Mouse (Mus musculus) testis, adult 2 months (tissue): Measurements from ENCODE around the gene Ston1. TPM values are rescaled to one million over a fixed set of nuclear protein-coding genes. Genes with fewer than 3 reads are reported as not detected.

Experiments used
- H3K27ac ChIP-seq: fragments of 200-500 bp; 2 replicates; pipeline ENCODE4 v1.5.1; 2012; ENCODE audit warnings: low read depth, low read length; ENCODE audit not compliant: control insufficient read depth, insufficient read depth
- H3K27me3 ChIP-seq: fragments of 200-500 bp; 2 replicates; pipeline ENCODE4 v1.6.1; 2012; ENCODE audit warnings: mild to moderate bottlenecking, low read length, moderate library complexity; ENCODE audit not compliant: control insufficient read depth, insufficient read depth
- H3K36me3 ChIP-seq: fragments of 200-500 bp; 2 replicates; pipeline ENCODE4 v1.6.1; 2012; ENCODE audit warnings: mild to moderate bottlenecking, low read length; ENCODE audit not compliant: control insufficient read depth, insufficient read depth
- H3K4me1 ChIP-seq: fragments of 200-500 bp; 2 replicates; pipeline ENCODE4 v1.6.1; 2012; ENCODE audit warnings: low read length; ENCODE audit not compliant: control insufficient read depth, insufficient read depth
- H3K4me3 ChIP-seq: fragments of 200-500 bp; 2 replicates; pipeline ENCODE4 v1.5.1; 2012; ENCODE audit warnings: low read depth, mild to moderate bottlenecking, low read length, moderate library complexity, mixed read lengths; ENCODE audit not compliant: control insufficient read depth
- CTCF ChIP-seq: fragments of 200-500 bp; IDR thresholded peaks from 2 replicates; pipeline ENCODE4 v1.5.1; 2012; ENCODE audit warnings: low read depth, mild to moderate bottlenecking, inconsistent platforms, low read length, moderate library complexity; ENCODE audit not compliant: control insufficient read depth, insufficient read depth, insufficient replicate concordance
- POLR2A ChIP-seq: fragments of 200-500 bp; IDR thresholded peaks from 2 replicates; pipeline ENCODE4 v1.6.1; 2012; ENCODE audit warnings: low read depth, mild to moderate bottlenecking, inconsistent platforms, low read length, moderate library complexity; ENCODE audit not compliant: control insufficient read depth
- polyA plus RNA-seq: library from polyadenylated mRNA; depleted of rRNA; stranded (reverse); fragments of >200 nt; gene quantifications from 2 replicates; pipeline ENCODE4 v1.2.3, GENCODE M21; 2012; rRNA removed

Ston1 gene
- polyA plus RNA-seq, 1 experiment = 18.5 TPM

DNA sequence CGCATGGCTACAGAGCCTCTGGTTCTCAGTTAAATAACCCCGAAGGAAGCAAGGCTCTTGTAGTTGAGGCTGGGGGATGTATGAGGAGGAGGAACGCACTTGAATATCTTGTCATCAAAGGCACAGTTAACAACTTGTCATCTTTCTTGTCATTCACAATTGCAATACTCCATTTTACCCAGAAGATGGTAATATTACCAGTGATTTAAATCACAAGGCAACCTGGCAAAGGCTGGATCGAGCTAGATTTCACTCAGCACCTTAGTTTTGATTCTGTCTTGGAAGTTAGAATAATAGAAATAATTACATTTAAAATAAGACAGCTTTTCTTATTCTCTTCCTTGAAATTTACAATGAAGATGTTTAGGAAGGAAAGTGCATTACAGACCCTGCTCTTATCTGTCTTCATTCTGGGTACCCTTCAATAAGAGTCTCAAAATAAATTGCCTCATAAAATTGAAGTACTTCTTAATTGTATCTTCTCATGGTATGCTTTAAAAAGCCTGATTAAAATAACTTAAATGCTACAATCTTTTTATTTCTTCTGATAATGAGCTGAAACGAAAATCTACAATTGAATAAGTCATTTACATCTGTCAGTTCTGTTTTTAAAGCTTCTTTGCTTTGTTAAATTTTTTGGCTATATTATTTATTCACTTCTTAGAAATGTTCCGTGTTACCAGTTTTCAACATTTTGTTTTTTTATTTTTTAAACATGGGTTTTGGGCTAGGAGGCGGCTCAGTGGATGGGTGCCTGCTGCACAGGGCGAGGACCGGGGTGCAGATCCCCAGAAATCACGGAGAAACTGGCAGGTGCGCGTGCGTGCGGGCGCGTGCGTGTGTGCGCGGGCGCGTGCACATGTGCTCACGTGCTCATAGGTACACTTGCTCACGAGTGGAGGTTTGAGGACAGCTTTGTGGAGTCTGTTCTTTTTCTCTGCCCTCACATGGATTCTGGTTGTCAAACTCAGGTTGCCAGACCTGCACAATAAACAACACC is 78.1 kb downstream of the Ston1 start:
- H3K4me1 ChIP-seq = no peaks in the 10 kb centered on the region
- H3K27ac ChIP-seq = no peak overlapping the region
- H3K27me3 ChIP-seq = no peaks in the 10 kb centered on the region
- TF ChIP-seq CTCF = no peak
- no peak for TF ChIP-seq POLR2A
- H3K4me3 ChIP-seq = no peak overlapping the region
- H3K36me3 ChIP-seq = no peaks in the 10 kb centered on the region

DNA sequence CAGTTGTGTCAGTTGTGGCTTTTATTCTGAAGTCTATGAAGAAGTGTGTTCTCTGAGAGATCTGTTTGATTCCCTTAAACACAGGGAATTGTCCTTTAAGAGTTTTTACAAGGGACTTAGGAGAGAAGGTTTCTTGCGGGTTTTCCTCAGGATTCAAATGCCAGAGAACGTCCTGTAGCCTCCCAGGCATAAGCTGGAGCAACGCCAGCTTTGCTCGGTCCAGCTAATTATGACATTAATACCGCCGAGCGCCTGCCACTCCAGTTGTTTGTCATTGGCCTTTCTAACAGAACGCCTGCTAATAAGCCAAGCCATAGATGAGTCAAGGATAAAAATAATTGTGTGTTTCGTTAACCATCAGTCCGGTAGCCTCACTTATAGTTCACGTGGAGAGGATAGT is 90.7 kb downstream of the Ston1 start:
- Histone ChIP-seq H3K27ac (no peak overlapping the region), H3K27me3 (no peaks in the 10 kb centered on the region), H3K4me1 (no peaks in the 10 kb centered on the region), H3K4me3 (no peak overlapping the region), H3K36me3 (peaks cover under 1% of the 10 kb centered on the region; the same call in 1 of the 2 replicates)
- TF ChIP-seq POLR2A (no peak), CTCF (no peak)

DNA sequence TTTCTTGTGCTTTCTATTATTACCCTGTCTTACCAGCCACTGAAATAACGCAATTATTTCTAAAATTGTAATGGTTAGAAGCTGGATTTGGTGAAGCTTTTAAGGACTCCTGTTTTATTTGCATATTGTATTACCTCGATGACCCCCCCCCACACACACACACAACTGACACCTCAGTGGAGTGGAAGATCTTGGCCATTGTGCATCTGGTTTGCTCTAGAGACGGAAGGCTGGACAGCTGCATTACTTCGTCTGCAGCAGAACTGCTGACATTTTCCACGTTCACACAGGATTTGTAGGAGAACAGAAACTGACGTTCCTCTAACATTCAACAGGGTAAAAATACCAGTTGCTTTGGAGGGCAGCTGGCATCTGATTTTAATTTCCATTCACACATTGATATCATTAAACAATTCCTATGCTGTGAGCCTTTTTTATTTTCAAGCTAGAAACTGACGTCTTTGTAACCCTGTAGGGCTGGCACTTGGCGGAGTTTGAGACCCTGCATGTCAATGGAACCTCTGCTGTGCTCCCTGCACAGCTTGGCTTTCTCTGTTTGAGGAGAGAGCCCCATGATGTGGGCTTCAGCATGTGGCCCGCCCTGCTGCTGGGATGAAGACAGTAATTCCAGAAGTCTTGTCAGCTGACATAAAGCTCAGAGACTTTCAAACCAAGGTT is 99.3 kb downstream of the Ston1 start:
- Histone ChIP-seq H3K36me3 (no peaks in the 10 kb centered on the region), H3K27ac (no peak overlapping the region), H3K4me3 (no peak overlapping the region), H3K27me3 (no peaks in the 10 kb centered on the region), H3K4me1 (no peaks in the 10 kb centered on the region)
- TF ChIP-seq CTCF = no peak
- no peak for TF ChIP-seq POLR2A

DNA sequence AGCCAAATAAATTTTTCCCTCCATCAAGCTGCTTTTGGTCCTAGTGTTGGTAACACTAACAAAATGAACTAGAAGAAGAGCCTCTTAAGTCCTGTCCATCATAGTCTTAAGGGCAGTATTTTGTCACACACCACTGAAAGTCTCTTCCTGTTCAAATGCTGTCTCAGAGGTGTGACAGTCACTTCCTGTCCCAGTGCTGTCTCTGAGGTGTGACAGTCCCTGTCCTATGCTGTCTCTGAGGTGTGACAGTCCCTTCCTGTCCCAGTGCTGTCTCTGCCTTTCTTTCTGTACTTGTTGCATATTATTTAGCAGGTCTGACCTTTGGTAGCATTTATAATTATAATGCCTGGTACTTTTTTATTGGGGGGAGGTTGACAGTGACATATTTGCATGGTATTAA is 103.4 kb downstream of the Ston1 start:
- TF ChIP-seq POLR2A = no peak
- no peak overlapping the region for H3K4me3 ChIP-seq

DNA sequence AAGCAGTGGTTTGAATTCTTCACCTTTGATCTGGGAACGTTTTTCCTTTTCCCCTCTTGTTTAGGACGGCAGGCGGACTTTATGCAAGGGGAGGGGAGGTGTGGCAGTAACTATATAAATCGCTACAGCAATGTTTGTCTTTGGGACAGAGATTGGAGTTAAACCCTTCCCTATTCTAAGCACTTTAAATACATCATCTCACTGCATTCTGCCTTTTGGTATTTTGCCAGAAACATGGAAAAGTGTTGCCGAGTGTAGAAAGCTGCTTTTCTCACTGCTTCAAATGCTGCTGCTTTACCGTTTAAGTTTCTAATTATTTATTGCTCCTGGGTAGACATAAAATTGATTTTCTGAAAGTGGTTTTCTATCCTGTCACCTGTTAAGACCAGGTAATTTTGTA is 104.9 kb downstream of the Ston1 start:
- no peak for TF ChIP-seq POLR2A
- TF ChIP-seq CTCF = no peak
- Histone ChIP-seq H3K36me3 (no peaks in the 10 kb centered on the region), H3K4me1 (no peaks in the 10 kb centered on the region), H3K4me3 (no peak overlapping the region), H3K27me3 (no peaks in the 10 kb centered on the region), H3K27ac (no peak overlapping the region)

More for the DNA sequence above, 103.4 kb downstream of the Ston1 start:
- Histone ChIP-seq H3K4me1 (no peaks in the 10 kb centered on the region), H3K27ac (no peak overlapping the region), H3K27me3 (no peaks in the 10 kb centered on the region), H3K36me3 (no peaks in the 10 kb centered on the region)

DNA sequence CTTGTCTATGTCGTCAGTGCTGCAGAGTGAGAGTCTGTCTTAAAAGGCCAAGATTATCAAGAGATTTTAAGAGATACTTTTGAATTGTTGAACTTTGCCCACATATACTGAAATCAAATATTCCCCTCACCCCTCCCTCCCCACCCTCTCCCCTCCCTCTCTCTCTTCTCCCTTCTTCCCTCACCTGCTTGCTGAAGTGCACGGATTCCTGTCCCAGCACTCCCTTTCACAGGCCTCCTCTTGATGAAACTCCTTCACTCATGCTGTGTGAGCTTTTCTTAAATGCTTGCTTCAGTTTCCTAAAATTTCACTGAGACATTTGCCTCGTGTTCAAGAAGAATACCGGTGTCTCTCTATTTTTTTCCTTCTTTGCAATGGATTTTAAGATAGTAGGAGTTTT is 105.6 kb downstream of the Ston1 start:
- H3K4me3 ChIP-seq = no peak overlapping the region
- no peaks in the 10 kb centered on the region for H3K27me3 ChIP-seq
- H3K4me1 ChIP-seq = no peaks in the 10 kb centered on the region
- TF ChIP-seq CTCF (no peak), POLR2A (no peak)
- no peak overlapping the region for H3K27ac ChIP-seq
- H3K36me3 ChIP-seq = no peaks in the 10 kb centered on the region

DNA sequence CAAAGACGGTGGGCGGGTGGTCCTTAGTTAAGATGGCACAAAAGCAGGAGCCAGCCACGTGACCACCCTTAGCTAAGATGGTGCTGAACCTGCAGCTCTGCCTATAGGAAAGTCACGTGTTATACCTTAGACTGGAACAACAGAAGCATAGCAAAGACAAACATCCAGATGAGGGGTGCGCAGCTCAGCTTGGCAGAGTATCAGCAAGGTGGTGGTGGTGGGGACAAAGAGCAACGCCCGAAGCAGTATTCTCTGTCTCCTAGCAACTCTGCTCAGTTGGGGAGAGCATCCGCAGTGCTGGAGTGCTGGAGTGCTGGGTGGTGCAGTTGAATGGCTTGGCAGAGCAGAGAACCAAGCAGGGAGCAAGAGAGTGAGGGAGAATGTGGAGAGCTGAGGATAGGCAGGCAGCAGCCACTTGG is 108.8 kb downstream of the Ston1 start:
- TF ChIP-seq POLR2A (no peak), CTCF (no peak)
- Histone ChIP-seq H3K27ac (no peak overlapping the region), H3K27me3 (no peaks in the 10 kb centered on the region), H3K4me1 (no peaks in the 10 kb centered on the region), H3K36me3 (no peaks in the 10 kb centered on the region), H3K4me3 (no peak overlapping the region)

Other genes with a start within 250 kb of the Ston1 start
- gene Foxn2, start 157.0 kb upstream of the Ston1 start, polyA plus RNA-seq = 1.7 and 2.1 TPM in 2 replicates
- 9.2 and 9.4 TPM in 2 replicates for gene Ppp1r21, start 67.6 kb upstream of the Ston1 start, polyA plus RNA-seq
- gene Gtf2a1l, start 71.0 kb downstream of the Ston1 start, polyA plus RNA-seq = 371 and 389 TPM in 2 replicates
- gene Lhcgr, start 194.3 kb downstream of the Ston1 start, polyA plus RNA-seq = 2.8 and 3.3 TPM in 2 replicates